In the genomic region with DNA sequence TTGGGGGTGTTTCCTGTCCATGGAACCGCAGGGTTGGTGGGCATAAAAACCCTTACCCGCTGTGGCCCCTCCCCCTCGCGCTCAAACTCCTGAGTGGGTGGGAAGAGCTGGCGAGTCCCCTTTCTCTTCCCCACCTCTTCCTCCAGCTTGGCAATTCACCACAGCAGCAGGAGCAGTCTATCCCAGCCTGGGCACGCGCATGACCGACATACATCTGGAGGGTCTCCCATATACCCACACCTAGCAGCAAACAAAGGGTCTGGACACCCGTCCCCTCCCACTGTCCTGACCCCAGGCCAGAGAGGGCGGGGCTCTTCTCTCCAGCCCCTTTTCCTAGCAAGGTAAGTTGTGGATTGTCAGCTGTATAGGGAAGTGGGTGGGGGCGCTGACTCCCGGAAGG, we compare ENCODE assay signal across 8 mouse cellular contexts. TPM values are rescaled to one million over a fixed set of nuclear protein-coding genes. Genes with fewer than 3 reads are reported as not detected.
DNase-seq lines count a peak whose midpoint lies in the region; ATAC-seq and TF ChIP-seq lines count a peak whose summit lies in the region.

No protein-coding gene starts in this region.

- WGBS in heart, embryonic 12.5 days, result 8% methylated on average over 12 of the region's 12 CpGs
- WGBS in forebrain, embryonic 15.5 days, result 4% methylated on average over 12 of the region's 12 CpGs
- WGBS in liver, embryonic 13.5 days (ENCODE audit: insufficient replicate concordance), result 3% methylated on average over 12 of the region's 12 CpGs

- H3K4me1 ChIP-seq in heart, embryonic 12.5 days (replicated peaks), result peaks cover 27% of the 10 kb centered on the region
- H3K4me1 ChIP-seq in E14TG2a.4 (replicated peaks; ENCODE audit: low read depth, low read length), result peaks cover 36% of the 10 kb centered on the region
- H3K4me1 ChIP-seq in forebrain, embryonic 15.5 days, result peaks cover 24% of the 10 kb centered on the region
- peaks cover 34% of the 10 kb centered on the region for H3K4me1 ChIP-seq in liver, embryonic 13.5 days (replicated peaks)

- H3K36me3 ChIP-seq in heart, embryonic 12.5 days, result no peaks in the 10 kb centered on the region
- peaks cover 3% of the 10 kb centered on the region; the same call in 1 of the 2 replicates for H3K36me3 ChIP-seq in E14TG2a.4 (ENCODE audit: insufficient read depth, low read length)
- H3K36me3 ChIP-seq in forebrain, embryonic 15.5 days, result no peaks in the 10 kb centered on the region
- no peaks in the 10 kb centered on the region for H3K36me3 ChIP-seq in liver, embryonic 13.5 days

- H3K27me3 ChIP-seq in heart, embryonic 12.5 days (replicated peaks), result no peaks in the 10 kb centered on the region
- H3K27me3 ChIP-seq in E14TG2a.4 (ENCODE audit: insufficient read depth, low read length), result no peaks in the 10 kb centered on the region
- peaks cover 6% of the 10 kb centered on the region; the same call in 1 of the 2 replicates for H3K27me3 ChIP-seq in forebrain, embryonic 15.5 days
- 0 out of 2 replicates have a peak, but pooled peaks cover 3% of the 10 kb centered on the region for H3K27me3 ChIP-seq in liver, embryonic 13.5 days

- no peak for TF ChIP-seq CTCF in E14TG2a.4 (conservative IDR thresholded peaks at IDR 0.05; ENCODE audit: low read length)

- peak; percentile 30; the same call in 1 of the 2 replicates for ATAC-seq in heart, embryonic 12.5 days (ENCODE audit: insufficient number of reproducible peaks, low FRiP score)
- no peak for ATAC-seq in forebrain, embryonic 15.5 days (replicated peaks)
- no peak for ATAC-seq in liver, embryonic 13.5 days (ENCODE audit: low read depth)

- no peak for DNase-seq in heart, postnatal 10 days
- DNase-seq in liver, embryonic 13.5 days, result no peak
- DNase-seq in frontal cortex, postnatal 25 days (ENCODE audit: low spot score in 2 of 2), result no peak
- no peak for DNase-seq in urinary bladder, adult 18-20 months (ENCODE audit: low spot score in 2 of 2)
- no peak for DNase-seq in B cell, adult 2 months

- peak overlapping the region; percentile 67 for H3K9ac ChIP-seq in heart, embryonic 12.5 days
- no peak overlapping the region for H3K9ac ChIP-seq in forebrain, embryonic 15.5 days (replicated peaks)
- peak overlapping the region; percentile 44 for H3K9ac ChIP-seq in liver, embryonic 13.5 days

- no peaks in the 10 kb centered on the region for H3K9me3 ChIP-seq in heart, embryonic 12.5 days (replicated peaks)
- no peaks in the 10 kb centered on the region for H3K9me3 ChIP-seq in E14TG2a.4 (ENCODE audit: low read length)
- H3K9me3 ChIP-seq in forebrain, embryonic 15.5 days, result no peaks in the 10 kb centered on the region
- H3K9me3 ChIP-seq in liver, embryonic 13.5 days (replicated peaks), result no peaks in the 10 kb centered on the region

- peak overlapping the region; percentile 50 for H3K4me3 ChIP-seq in heart, embryonic 12.5 days
- H3K4me3 ChIP-seq in E14TG2a.4 (replicated peaks; ENCODE audit: low read length), result peak overlapping the region; percentile 61
- H3K4me3 ChIP-seq in forebrain, embryonic 15.5 days, result peak overlapping the region; percentile 14; the same call in 1 of the 2 replicates
- peak overlapping the region; percentile 43 for H3K4me3 ChIP-seq in liver, embryonic 13.5 days (replicated peaks)

- intact Hi-C loops in heart, postnatal 10 days (cut with DNase I), result loop anchor here (2.0 to 5.0 kb wide), 2 partner anchors 15 to 64 kb away; no protein-coding TSS in a partner anchor

- peak overlapping the region; percentile 45 for H3K27ac ChIP-seq in heart, embryonic 12.5 days (ENCODE audit: poor library complexity, severe bottlenecking)
- H3K27ac ChIP-seq in forebrain, embryonic 15.5 days (replicated peaks), result no peak overlapping the region
- no peak overlapping the region for H3K27ac ChIP-seq in liver, embryonic 13.5 days

- peak overlapping the region; percentile 91 for H3K4me2 ChIP-seq in heart, embryonic 12.5 days
- peak overlapping the region; percentile 38 for H3K4me2 ChIP-seq in forebrain, embryonic 15.5 days (replicated peaks)
- peak overlapping the region; percentile 71 for H3K4me2 ChIP-seq in liver, embryonic 13.5 days

RNA-seq across cellular contexts. Expression of a gene that starts 3.5 kb away (rescaled TPM):
- 232 and 241 TPM in 2 replicates for polyA plus RNA-seq in heart, embryonic 12.5 days (2016; fragmentation: Nextera tagmentation; extraction: Ambion mirVana)
- total RNA-seq in heart, postnatal 10 days (2021), result 100 to 1,000 TPM; 167 to 169 TPM
- 217 and 221 TPM in 2 replicates for polyA plus RNA-seq in forebrain, embryonic 15.5 days (2015; fragmentation: Nextera tagmentation; extraction: Ambion mirVana)
- polyA plus RNA-seq in liver, embryonic 13.5 days (2015; fragmentation: Nextera tagmentation; extraction: Ambion mirVana), result 170 and 200 TPM in 2 replicates

RNA-seq across cellular contexts. Expression of a gene that starts 12.2 kb away (rescaled TPM):
- 10.1 and 10.2 TPM in 2 replicates for polyA plus RNA-seq in heart, embryonic 12.5 days (2016; fragmentation: Nextera tagmentation; extraction: Ambion mirVana)
- 10 to 100 TPM; 21.3 to 28.2 TPM for total RNA-seq in heart, postnatal 10 days (2021)
- polyA plus RNA-seq in forebrain, embryonic 15.5 days (2015; fragmentation: Nextera tagmentation; extraction: Ambion mirVana), result 23.7 and 25.9 TPM in 2 replicates
- polyA plus RNA-seq in liver, embryonic 13.5 days (2015; fragmentation: Nextera tagmentation; extraction: Ambion mirVana), result 2.0 and 2.1 TPM in 2 replicates

RNA-seq across cellular contexts. Expression of a gene that starts 22.3 kb away (rescaled TPM):
- polyA plus RNA-seq in heart, embryonic 12.5 days (2016; fragmentation: Nextera tagmentation; extraction: Ambion mirVana), result 15.3 and 17.5 TPM in 2 replicates
- total RNA-seq in heart, postnatal 10 days (2021), result 1 to 10 TPM; 8.9 to 9.5 TPM
- 10.3 and 11.1 TPM in 2 replicates for polyA plus RNA-seq in forebrain, embryonic 15.5 days (2015; fragmentation: Nextera tagmentation; extraction: Ambion mirVana)
- 6.2 and 7.2 TPM in 2 replicates for polyA plus RNA-seq in liver, embryonic 13.5 days (2015; fragmentation: Nextera tagmentation; extraction: Ambion mirVana)

Comparison
In these comparisons a context has a peak if more than half of its experiments do, and no peak if none do; other contexts are left out.
1. H3K4me2 ChIP-seq: peak in every context shown above with its lines; median percentile 91 in heart, embryonic 12.5 days; 71 in liver, embryonic 13.5 days; 38 in forebrain, embryonic 15.5 days.